Mouse (Mus musculus) heart, postnatal 0 days (tissue): Measurements from ENCODE around the gene Fam189a1. TPM values are rescaled to one million over a fixed set of nuclear protein-coding genes. Genes with fewer than 3 reads are reported as not detected.

ENCODE experiments used
- ATAC-seq: fragments of 200-750 bp; cut with Nextera tagmentation; 2 replicates; pipeline ENCODE4 v1.8.0; 2017; ENCODE audit warnings: low read depth, moderate number of reproducible peaks, moderate library complexity; ENCODE audit not compliant: insufficient read depth
- DNase-seq: peaks from one replicate; pipeline ENCODE4 v3.0.0-alpha.2; 2016; ENCODE audit warnings: low spot score
- H3K27ac ChIP-seq: fragments of 300-500 bp; sonication (generic); 2 replicates; pipeline ENCODE4 v1.5.1; 2014; ENCODE audit warnings: low read depth, mild to moderate bottlenecking
- H3K27me3 ChIP-seq: fragments of 300-500 bp; sonication (generic); 2 replicates; pipeline ENCODE4 v1.6.1; 2014; ENCODE audit warnings: low read length, mixed read lengths; ENCODE audit not compliant: control insufficient read depth, insufficient read depth
- H3K36me3 ChIP-seq: fragments of 300-500 bp; sonication (generic); replicated peaks from 2 replicates; pipeline ENCODE4 v1.6.1; 2014; ENCODE audit warnings: low read length, mixed read lengths; ENCODE audit not compliant: control insufficient read depth, insufficient read depth
- H3K4me1 ChIP-seq: fragments of 300-500 bp; sonication (generic); 2 replicates; pipeline ENCODE4 v1.6.1; 2014; ENCODE audit warnings: antibody characterized with exemption; ENCODE audit not compliant: control insufficient read depth, insufficient read depth
- H3K4me2 ChIP-seq: fragments of 300-500 bp; sonication (generic); 2 replicates; pipeline ENCODE4 v1.6.1; 2014; ENCODE audit warnings: low read depth, mild to moderate bottlenecking, low read length, moderate library complexity
- H3K4me3 ChIP-seq: fragments of 300-500 bp; sonication (generic); 2 replicates; pipeline ENCODE4 v1.5.1; 2014; ENCODE audit warnings: low read depth, low read length
- H3K9ac ChIP-seq: fragments of 300-500 bp; sonication (generic); replicated peaks from 2 replicates; pipeline ENCODE4 v1.6.1; 2014; ENCODE audit warnings: low read depth, low read length, mixed read lengths
- H3K9me3 ChIP-seq: fragments of 300-500 bp; sonication (generic); replicated peaks from 2 replicates; pipeline ENCODE4 v1.6.1; 2016; ENCODE audit warnings: low read length; ENCODE audit not compliant: control insufficient read depth
- CTCF ChIP-seq: IDR thresholded peaks from 2 replicates; pipeline ENCODE4 v1.5.1; 2016; ENCODE audit warnings: antibody characterized with exemption, control low read depth, low read depth
- EP300 ChIP-seq: IDR thresholded peaks from 2 replicates; pipeline ENCODE4 v1.6.1; 2016; ENCODE audit warnings: antibody characterized with exemption, low read depth
- WGBS: fragments of 180-500 bp; shearing (Covaris S2); extraction: QIAGEN DNeasy Blood & Tissue Kit; methylation state at CpG from one replicate; pipeline ENCODE4 v1.1.7; 2014; 5-methylcytosine and 5-hydroxymethylcytosine counted together
- polyA plus RNA-seq: library from polyadenylated mRNA; unstranded; fragments of >200 nt; fragmentation: Nextera tagmentation; extraction: Ambion mirVana; gene quantifications from 2 replicates; pipeline ENCODE4 v1.2.1, GENCODE M21; 2015
- total RNA-seq: library from RNA; depleted of rRNA; stranded (reverse); fragments of >200 nt; gene quantifications from 2 replicates; pipeline ENCODE4 v1.2.3, GENCODE M21; 2014; ENCODE audit warnings: low replicate concordance

The Fam189a1 gene
- total and polyA plus RNA-seq, 2 experiments from 2014 or later, result 0.11 to 0.42 TPM

DNA sequence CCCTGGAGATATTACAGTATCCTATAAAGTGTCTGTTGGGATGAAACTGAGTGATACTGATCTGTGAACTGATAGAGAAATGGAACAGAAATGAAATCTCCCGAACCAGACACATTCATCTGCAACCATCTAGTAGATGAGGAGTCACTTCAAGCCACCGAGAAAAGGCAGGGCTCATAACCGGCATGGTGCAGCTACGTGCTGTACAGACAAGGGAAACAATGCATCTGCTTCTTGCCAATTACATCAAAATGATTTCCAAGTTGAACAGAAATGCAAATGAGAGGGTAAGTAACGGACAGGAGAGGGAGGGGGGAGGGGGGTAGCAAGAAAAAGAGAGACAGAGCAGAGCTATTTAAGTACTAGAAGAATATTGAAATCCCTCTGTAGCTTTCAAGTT, 235.6 kb downstream of the Fam189a1 start:
- TF ChIP-seq EP300 (no peak), CTCF (no peak)
- H3K9me3 ChIP-seq, result no peaks in the 10 kb centered on the region
- H3K36me3 ChIP-seq, result no peaks in the 10 kb centered on the region
- no peaks in the 10 kb centered on the region for H3K27me3 ChIP-seq
- H3K27ac ChIP-seq, result no peak overlapping the region
- WGBS, result 79% methylated on average over 5 of the region's 5 CpGs
- no peak overlapping the region for H3K4me3 ChIP-seq
- no peak overlapping the region for H3K9ac ChIP-seq
- ATAC-seq, result no peak
- no peak for DNase-seq
- no peaks in the 10 kb centered on the region for H3K4me1 ChIP-seq
- no peak overlapping the region for H3K4me2 ChIP-seq

DNA sequence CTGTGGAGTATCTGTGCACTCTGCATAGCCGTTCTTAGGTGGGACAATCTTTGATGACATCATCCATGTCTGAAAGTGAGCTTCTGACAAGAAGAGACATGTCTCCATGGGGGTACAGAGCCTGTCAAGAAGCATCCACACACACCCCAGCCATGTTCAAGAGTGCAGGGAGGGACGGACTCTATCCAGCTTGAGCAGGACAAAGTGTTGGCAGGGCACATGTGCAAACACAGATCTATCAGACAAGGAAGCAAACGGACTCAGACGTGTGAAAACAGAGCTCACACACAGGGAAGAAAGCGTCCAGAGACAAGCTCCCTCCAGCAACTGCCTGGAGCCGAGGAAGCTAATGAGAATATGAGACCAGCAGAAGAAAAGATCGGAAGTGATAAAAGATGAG, 239.7 kb downstream of the Fam189a1 start:
- DNase-seq (no peak), ATAC-seq (no peak)
- no peak overlapping the region for H3K9ac ChIP-seq
- no peaks in the 10 kb centered on the region for H3K36me3 ChIP-seq
- TF ChIP-seq CTCF, result no peak
- TF ChIP-seq EP300, result no peak
- H3K9me3 ChIP-seq, result no peaks in the 10 kb centered on the region
- no peak overlapping the region for H3K4me3 ChIP-seq
- no peak overlapping the region for H3K4me2 ChIP-seq
- H3K27me3 ChIP-seq, result no peaks in the 10 kb centered on the region
- H3K4me1 ChIP-seq, result no peaks in the 10 kb centered on the region
- H3K27ac ChIP-seq, result no peak overlapping the region
- 29% methylated on average over 7 of the region's 7 CpGs for WGBS

DNA sequence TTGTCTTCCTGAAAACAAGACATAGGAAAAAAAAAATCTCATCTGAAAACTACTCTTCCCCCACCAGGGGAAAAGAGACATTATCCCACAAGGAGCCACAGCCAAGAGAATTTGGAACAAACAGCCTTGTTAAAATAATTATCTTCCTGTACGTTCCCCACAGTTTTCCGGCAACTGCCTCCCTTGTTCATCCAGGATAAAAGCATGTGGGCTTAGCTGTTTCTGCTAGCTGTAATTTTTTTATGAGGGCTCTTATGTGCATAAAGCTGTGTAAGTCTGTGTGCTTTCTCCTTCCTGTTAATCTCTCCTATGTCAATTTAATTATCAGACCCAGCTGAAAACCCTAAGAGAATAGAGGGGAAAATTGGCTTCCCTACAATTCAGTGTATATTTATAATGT, 241.2 kb downstream of the Fam189a1 start:
- 48% methylated on average over 2 of the region's 2 CpGs for WGBS
- no peaks in the 10 kb centered on the region for H3K27me3 ChIP-seq

DNA sequence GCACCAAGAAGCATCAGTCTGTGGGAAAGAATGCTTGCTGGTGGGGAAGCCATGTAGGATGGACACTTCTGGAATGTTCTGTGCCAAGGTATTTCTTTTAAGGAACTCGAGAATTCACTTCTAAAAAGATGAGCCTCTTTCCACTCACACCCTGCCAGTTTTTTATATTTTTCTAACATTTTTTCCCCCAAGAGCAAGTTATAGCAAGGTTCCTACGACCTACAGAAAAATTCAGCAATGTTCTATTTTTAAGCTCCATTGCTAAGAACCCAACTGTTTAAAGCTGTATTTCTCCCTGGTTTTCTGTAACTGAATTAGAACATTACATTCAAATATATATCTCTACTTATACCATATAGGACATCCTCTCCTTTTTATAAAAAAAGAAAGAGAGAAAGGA, 244.4 kb downstream of the Fam189a1 start:
- TF ChIP-seq CTCF (no peak), EP300 (no peak)
- no peaks in the 10 kb centered on the region for H3K36me3 ChIP-seq
- H3K4me1 ChIP-seq, result no peaks in the 10 kb centered on the region
- 46% methylated on average over 2 of the region's 2 CpGs for WGBS
- ATAC-seq, result no peak
- H3K4me3 ChIP-seq, result no peak overlapping the region
- H3K27ac ChIP-seq, result no peak overlapping the region
- no peak for DNase-seq
- no peak overlapping the region for H3K4me2 ChIP-seq
- H3K9me3 ChIP-seq, result 0 out of 2 replicates have a peak, but pooled peaks cover 4% of the 10 kb centered on the region
- no peak overlapping the region for H3K9ac ChIP-seq
- no peaks in the 10 kb centered on the region for H3K27me3 ChIP-seq

More for the DNA sequence above, 241.2 kb downstream of the Fam189a1 start:
- H3K27ac ChIP-seq, result no peak overlapping the region
- H3K4me3 ChIP-seq, result no peak overlapping the region
- no peak for TF ChIP-seq CTCF
- TF ChIP-seq EP300, result no peak
- no peak overlapping the region for H3K9ac ChIP-seq
- no peaks in the 10 kb centered on the region for H3K36me3 ChIP-seq
- no peaks in the 10 kb centered on the region for H3K4me1 ChIP-seq
- H3K4me2 ChIP-seq, result no peak overlapping the region
- DNase-seq (no peak), ATAC-seq (no peak)
- no peaks in the 10 kb centered on the region for H3K9me3 ChIP-seq

DNA sequence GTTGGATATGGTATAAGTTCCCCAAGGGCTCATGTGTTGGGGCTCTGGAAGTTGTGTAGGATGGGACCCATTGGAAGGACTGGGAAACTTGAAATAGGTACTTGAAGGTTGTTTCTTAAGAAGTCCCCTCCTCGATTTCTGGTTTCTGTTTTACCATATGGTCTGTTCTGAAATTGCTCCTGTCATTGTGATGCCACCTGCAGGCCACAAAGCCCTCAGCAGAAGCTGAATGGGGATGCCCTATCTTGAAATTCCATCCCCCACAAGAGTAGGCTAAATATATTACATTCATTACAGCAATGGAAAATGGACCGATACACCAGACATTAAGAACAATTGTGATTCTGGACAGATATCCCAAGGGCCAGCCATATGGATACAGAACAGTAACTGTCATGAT, 246.2 kb downstream of the Fam189a1 start:
- no peak overlapping the region for H3K9ac ChIP-seq
- no peak overlapping the region for H3K4me3 ChIP-seq
- no peaks in the 10 kb centered on the region for H3K4me1 ChIP-seq
- no peaks in the 10 kb centered on the region for H3K36me3 ChIP-seq
- no peak for DNase-seq
- no peak overlapping the region for H3K27ac ChIP-seq
- 65% methylated on average over 2 of the region's 2 CpGs for WGBS
- 0 out of 2 replicates have a peak, but pooled peaks cover 4% of the 10 kb centered on the region for H3K9me3 ChIP-seq
- no peaks in the 10 kb centered on the region for H3K27me3 ChIP-seq
- no peak for ATAC-seq
- peak; percentile 40 for TF ChIP-seq CTCF
- no peak for TF ChIP-seq EP300
- H3K4me2 ChIP-seq, result no peak overlapping the region

DNA sequence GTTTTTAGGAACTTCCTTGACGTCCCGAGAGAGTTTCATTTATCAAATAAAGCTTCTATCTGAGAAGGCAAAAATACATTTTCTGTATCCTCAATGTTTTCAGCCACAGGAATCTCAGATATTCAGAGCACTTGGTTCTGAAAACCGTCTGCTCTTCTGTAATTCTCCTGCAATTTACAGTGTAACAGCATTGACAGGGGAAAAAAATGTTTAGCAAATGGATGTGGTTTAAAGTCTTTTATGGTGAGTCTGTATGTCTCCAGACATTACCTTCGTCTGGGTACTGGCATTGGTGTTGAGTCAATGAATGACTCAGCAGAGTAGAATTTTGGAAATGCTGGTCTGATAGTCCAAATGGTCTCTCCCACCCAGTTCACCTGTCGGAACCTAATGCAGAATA, 249.4 kb downstream of the Fam189a1 start:
- no peak overlapping the region for H3K4me2 ChIP-seq
- no peak overlapping the region for H3K4me3 ChIP-seq
- H3K27me3 ChIP-seq, result no peaks in the 10 kb centered on the region
- WGBS, result 52% methylated on average over 5 of the region's 5 CpGs
- H3K27ac ChIP-seq, result no peak overlapping the region
- no peak for TF ChIP-seq CTCF
- no peak for TF ChIP-seq EP300
- H3K9me3 ChIP-seq, result 0 out of 2 replicates have a peak, but pooled peaks cover 4% of the 10 kb centered on the region
- ATAC-seq (no peak), DNase-seq (no peak)
- H3K4me1 ChIP-seq, result no peaks in the 10 kb centered on the region
- no peaks in the 10 kb centered on the region for H3K36me3 ChIP-seq
- no peak overlapping the region for H3K9ac ChIP-seq
